In the genomic region with DNA sequence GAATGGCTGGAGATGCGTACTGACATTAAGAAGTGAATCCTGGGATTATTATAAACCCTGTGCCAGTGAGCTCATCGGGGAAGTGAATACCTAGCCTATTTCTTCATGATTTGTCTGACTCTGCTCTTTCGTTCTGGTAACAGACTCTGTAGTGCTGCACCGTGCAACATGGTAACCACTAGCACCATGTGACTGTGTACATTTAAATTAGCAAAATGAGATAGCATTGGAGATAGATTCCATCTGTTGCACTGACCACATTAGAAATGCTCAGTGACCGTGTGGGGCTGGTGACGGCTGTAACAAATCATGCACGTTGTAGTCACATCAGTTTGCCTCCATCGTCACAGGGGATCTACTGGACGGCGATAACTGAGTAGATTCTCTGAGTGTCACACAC, we compare ENCODE assay signal across 23 mouse cellular contexts.
DNase-seq lines count a peak whose midpoint lies in the region; ATAC-seq lines count a peak whose summit lies in the region.
"Had no signal": no experiment of that assay in that cellular context is flagged by ENCODE, and none has a peak within 500 bp of the region (broad histone marks: within the 10 kb centered on the region; RNA-seq: fewer than 3 reads in every experiment).

No protein-coding gene starts in this region.

- no peaks in the 10 kb centered on the region for H3K36me3 ChIP-seq in hindbrain, embryonic 16.5 days (ENCODE audit: control insufficient read depth, insufficient read depth, low read length)
- no peaks in the 10 kb centered on the region for H3K36me3 ChIP-seq in hindbrain, embryonic 11.5 days (ENCODE audit: control insufficient read depth, insufficient read depth, low read length)
- H3K36me3 ChIP-seq in neural tube, embryonic 13.5 days, result no peaks in the 10 kb centered on the region
- H3K36me3 ChIP-seq in neural tube, embryonic 15.5 days, result no peaks in the 10 kb centered on the region
- H3K36me3 ChIP-seq: forebrain, embryonic 10.5 days; heart, embryonic 12.5 days; heart, embryonic 15.5 days; hindbrain, embryonic 12.5 days had no signal

- no peaks in the 10 kb centered on the region for H3K9me3 ChIP-seq in hindbrain, embryonic 16.5 days (ENCODE audit: control insufficient read depth, low read length)
- no peaks in the 10 kb centered on the region for H3K9me3 ChIP-seq in hindbrain, embryonic 11.5 days (ENCODE audit: control insufficient read depth, low read length)
- no peaks in the 10 kb centered on the region for H3K9me3 ChIP-seq in neural tube, embryonic 13.5 days
- no peaks in the 10 kb centered on the region for H3K9me3 ChIP-seq in neural tube, embryonic 15.5 days (replicated peaks)
- H3K9me3 ChIP-seq: forebrain, embryonic 10.5 days; forebrain, embryonic 13.5 days; heart, embryonic 12.5 days; heart, embryonic 15.5 days; hindbrain, embryonic 12.5 days had no signal

- no peak overlapping the region for H3K4me3 ChIP-seq in hindbrain, embryonic 16.5 days (ENCODE audit: low read length)
- H3K4me3 ChIP-seq in hindbrain, embryonic 11.5 days (ENCODE audit: low read depth, low read length), result no peak overlapping the region
- no peak overlapping the region for H3K4me3 ChIP-seq in neural tube, embryonic 13.5 days
- no peak overlapping the region for H3K4me3 ChIP-seq in neural tube, embryonic 15.5 days (replicated peaks)
- H3K4me3 ChIP-seq: forebrain, embryonic 10.5 days; forebrain, embryonic 13.5 days; heart, embryonic 12.5 days; heart, embryonic 15.5 days; hindbrain, embryonic 12.5 days had no signal

- H3K4me2 ChIP-seq in hindbrain, embryonic 16.5 days (ENCODE audit: low read length), result no peak overlapping the region
- H3K4me2 ChIP-seq in hindbrain, embryonic 11.5 days (replicated peaks; ENCODE audit: low read depth, low read length), result no peak overlapping the region
- H3K4me2 ChIP-seq in neural tube, embryonic 13.5 days, result no peak overlapping the region
- no peak overlapping the region for H3K4me2 ChIP-seq in neural tube, embryonic 15.5 days
- H3K4me2 ChIP-seq: forebrain, embryonic 13.5 days; heart, embryonic 12.5 days; heart, embryonic 15.5 days; hindbrain, embryonic 12.5 days had no signal

- no peaks in the 10 kb centered on the region for H3K27me3 ChIP-seq in hindbrain, embryonic 16.5 days (replicated peaks; ENCODE audit: control insufficient read depth, insufficient read depth, low read length)
- H3K27me3 ChIP-seq in hindbrain, embryonic 11.5 days (ENCODE audit: control insufficient read depth, insufficient read depth, low read length), result no peaks in the 10 kb centered on the region
- no peaks in the 10 kb centered on the region for H3K27me3 ChIP-seq in neural tube, embryonic 13.5 days
- no peaks in the 10 kb centered on the region for H3K27me3 ChIP-seq in neural tube, embryonic 15.5 days (replicated peaks)
- H3K27me3 ChIP-seq: forebrain, embryonic 13.5 days; heart, embryonic 12.5 days; heart, embryonic 15.5 days; hindbrain, embryonic 12.5 days had no signal

- WGBS in hindbrain, embryonic 16.5 days, result 47% methylated on average over 10 of the region's 10 CpGs
- whole genome bisulfite sequencing in hindbrain, embryonic 11.5 days, result 71% methylated on average over 10 of the region's 10 CpGs
- 50% methylated on average over 10 of the region's 10 CpGs for WGBS in neural tube, embryonic 13.5 days
- WGBS in neural tube, embryonic 15.5 days, result 56% methylated on average over 10 of the region's 10 CpGs

- H3K4me1 ChIP-seq in hindbrain, embryonic 16.5 days (ENCODE audit: control insufficient read depth, insufficient read depth, low read depth, low read length), result peaks cover 2% of the 10 kb centered on the region; the same call in 1 of the 2 replicates
- peaks cover 2% of the 10 kb centered on the region; the same call in 1 of the 2 replicates for H3K4me1 ChIP-seq in hindbrain, embryonic 11.5 days (replicated peaks; ENCODE audit: control insufficient read depth, insufficient read depth, low read length)
- peaks cover 18% of the 10 kb centered on the region for H3K4me1 ChIP-seq in neural tube, embryonic 13.5 days (replicated peaks)
- H3K4me1 ChIP-seq in neural tube, embryonic 15.5 days, result peaks cover 8% of the 10 kb centered on the region; the same call in 1 of the 2 replicates
- H3K4me1 ChIP-seq: heart, embryonic 12.5 days; heart, embryonic 15.5 days had no signal

- no peak overlapping the region for H3K9ac ChIP-seq in hindbrain, embryonic 16.5 days (ENCODE audit: low read depth, low read length)
- H3K9ac ChIP-seq in hindbrain, embryonic 11.5 days (ENCODE audit: low read depth, low read length), result no peak overlapping the region
- H3K9ac ChIP-seq in neural tube, embryonic 13.5 days, result no peak overlapping the region
- no peak overlapping the region for H3K9ac ChIP-seq in neural tube, embryonic 15.5 days (replicated peaks)
- H3K9ac ChIP-seq: forebrain, embryonic 13.5 days; heart, embryonic 12.5 days; heart, embryonic 15.5 days; hindbrain, embryonic 12.5 days had no signal

- peak; percentile 24; the same call in 1 of the 2 replicates for ATAC-seq in hindbrain, embryonic 16.5 days
- ATAC-seq in hindbrain, embryonic 11.5 days (ENCODE audit: low FRiP score), result no peak
- peak; percentile 11; the same call in 1 of the 2 replicates for ATAC-seq in neural tube, embryonic 13.5 days (ENCODE audit: low read depth)
- no peak for ATAC-seq in neural tube, embryonic 15.5 days (ENCODE audit: low FRiP score)
- ATAC-seq: activated CD4-positive, CD25-positive, alpha-beta regulatory T cell, adult 4 months; forebrain, embryonic 13.5 days; forebrain, embryonic 16.5 days had no signal

- DNase-seq in heart, adult 11 months, result peak; percentile 5
- DNase-seq in heart, adult 18-20 months, result no peak
- DNase-seq in hindbrain, embryonic 11.5 days (ENCODE audit: low spot score), result no peak
- no peak for DNase-seq in adipocyte (ENCODE audit: low spot score)
- DNase-seq: adrenal gland, postnatal 10 days; adrenal gland, postnatal 36 days; cerebellum, adult 18-20 months; cerebellum, adult 9-10 months; cerebellum, postnatal 14 days; gastrocnemius, postnatal 10 days; gastrocnemius, postnatal 36 days; heart, postnatal 10 days; heart, postnatal 36 days had no signal

- no peak overlapping the region for H3K27ac ChIP-seq in hindbrain, embryonic 16.5 days (ENCODE audit: low read depth, low read length)
- no peak overlapping the region for H3K27ac ChIP-seq in hindbrain, embryonic 11.5 days (ENCODE audit: low read depth, low read length)
- no peak overlapping the region for H3K27ac ChIP-seq in neural tube, embryonic 13.5 days (replicated peaks)
- H3K27ac ChIP-seq in neural tube, embryonic 15.5 days (replicated peaks), result no peak overlapping the region
- H3K27ac ChIP-seq: forebrain, embryonic 10.5 days; forebrain, embryonic 13.5 days; heart, embryonic 15.5 days had no signal

Comparison
In these comparisons a context has a peak if more than half of its experiments do, and no peak if none do; other contexts are left out.
1. ATAC-seq: peak in hindbrain, embryonic 16.5 days (single experiment) and neural tube, embryonic 13.5 days (single experiment); none in hindbrain, embryonic 11.5 days (single experiment) and neural tube, embryonic 15.5 days (single experiment).